Mouse (Mus musculus) midbrain, embryonic 14.5 days (tissue): ENCODE measurements around the gene Cadm4. TPM values are rescaled to one million over a fixed set of nuclear protein-coding genes. Genes with fewer than 3 reads are reported as not detected.

Source experiments
- ATAC-seq: fragments of 200-750 bp; cut with Nextera tagmentation; 2 replicates; pipeline ENCODE4 v1.8.0; 2017; ENCODE audit warnings: moderate number of reproducible peaks, moderate library complexity; ENCODE audit not compliant: low FRiP score, low TSS enrichment
- DNase-seq: peaks from one replicate; pipeline ENCODE4 v3.0.0-alpha.2; 2015
- H3K27ac ChIP-seq: fragments of 300-500 bp; sonication (generic); replicated peaks from 2 replicates; pipeline ENCODE4 v1.5.1; 2014; ENCODE audit warnings: mild to moderate bottlenecking, low read depth, low read length, moderate library complexity
- H3K27me3 ChIP-seq: fragments of 300-500 bp; sonication (generic); 2 replicates; pipeline ENCODE4 v1.6.1; 2014; ENCODE audit warnings: low read length, control low read depth, mixed read lengths; ENCODE audit not compliant: control insufficient read depth, insufficient read depth
- H3K36me3 ChIP-seq: fragments of 300-500 bp; sonication (generic); 2 replicates; pipeline ENCODE4 v1.6.1; 2014; ENCODE audit warnings: low read length, control low read depth; ENCODE audit not compliant: control insufficient read depth, insufficient read depth
- H3K4me1 ChIP-seq: fragments of 300-500 bp; sonication (generic); 2 replicates; pipeline ENCODE4 v1.6.1; 2014; ENCODE audit warnings: mild to moderate bottlenecking, antibody characterized with exemption, low read length, control low read depth; ENCODE audit not compliant: control insufficient read depth, insufficient read depth
- H3K4me2 ChIP-seq: fragments of 300-500 bp; sonication (generic); 2 replicates; pipeline ENCODE4 v1.6.1; 2014; ENCODE audit warnings: mild to moderate bottlenecking, low read length, moderate library complexity
- H3K4me3 ChIP-seq: fragments of 300-500 bp; sonication (generic); replicated peaks from 2 replicates; pipeline ENCODE4 v1.5.1; 2014; ENCODE audit warnings: low read depth, low read length
- H3K9ac ChIP-seq: fragments of 300-500 bp; sonication (generic); replicated peaks from 2 replicates; pipeline ENCODE4 v1.6.1; 2014; ENCODE audit warnings: mild to moderate bottlenecking, low read length, moderate library complexity
- H3K9me3 ChIP-seq: fragments of 300-500 bp; sonication (generic); 2 replicates; pipeline ENCODE4 v1.6.1; 2016; ENCODE audit warnings: low read length, control low read depth, mixed read lengths; ENCODE audit not compliant: control insufficient read depth
- WGBS: fragments of 180-500 bp; shearing (Covaris S2); extraction: QIAGEN DNeasy Blood & Tissue Kit; methylation state at CpG from one replicate; pipeline ENCODE4 v1.1.7; 2014; 5-methylcytosine and 5-hydroxymethylcytosine counted together
- polyA plus RNA-seq: library from polyadenylated mRNA; unstranded; fragments of >200 nt; fragmentation: Nextera tagmentation; extraction: Ambion mirVana; gene quantifications from 2 replicates; pipeline ENCODE4 v1.2.1, GENCODE M21; 2014

Gene Cadm4
- polyA plus RNA-seq, 1 experiment from 2014 or later: 26.2 TPM

GRCm38 (mm10) chr7:24472937-24473336, 8.9 kb upstream of the Cadm4 start:
- ATAC-seq: no peak
- WGBS: 73% methylated on average over 7 of the region's 7 CpGs
- no peak overlapping the region for H3K9ac ChIP-seq
- no peak overlapping the region for H3K4me2 ChIP-seq
- DNase-seq: peak; percentile 56
- H3K27ac ChIP-seq: no peak overlapping the region
- no peaks in the 10 kb centered on the region for H3K4me1 ChIP-seq
- no peaks in the 10 kb centered on the region for H3K9me3 ChIP-seq
- H3K4me3 ChIP-seq: no peak overlapping the region
- H3K36me3 ChIP-seq: no peaks in the 10 kb centered on the region
- no peaks in the 10 kb centered on the region for H3K27me3 ChIP-seq

GRCm38 (mm10) chr7:24473913-24474529, 7.8 kb upstream of the Cadm4 start:
- H3K27ac ChIP-seq: no peak overlapping the region
- no peak overlapping the region for H3K9ac ChIP-seq
- H3K9me3 ChIP-seq: no peaks in the 10 kb centered on the region
- DNase-seq (peak; percentile 76), ATAC-seq (no peak)
- H3K36me3 ChIP-seq: no peaks in the 10 kb centered on the region
- H3K27me3 ChIP-seq: no peaks in the 10 kb centered on the region
- 35% methylated on average over 10 of the region's 10 CpGs for WGBS
- no peak overlapping the region for H3K4me3 ChIP-seq
- no peaks in the 10 kb centered on the region for H3K4me1 ChIP-seq
- H3K4me2 ChIP-seq: no peak overlapping the region

GRCm38 (mm10) chr7:24474811-24475506, 6.9 kb upstream of the Cadm4 start:
- WGBS: 32% methylated on average over 21 of the region's 21 CpGs
- H3K4me2 ChIP-seq: no peak overlapping the region
- DNase-seq: no peak

GRCm38 (mm10) chr7:24476338-24476737, 5.5 kb upstream of the Cadm4 start:
- WGBS: 84% methylated on average over 8 of the region's 8 CpGs

More at GRCm38 (mm10) chr7:24474811-24475506, 6.9 kb upstream of the Cadm4 start:
- Histone ChIP-seq H3K27me3 (no peaks in the 10 kb centered on the region), H3K9ac (no peak overlapping the region), H3K36me3 (no peaks in the 10 kb centered on the region), H3K4me3 (no peak overlapping the region), H3K9me3 (no peaks in the 10 kb centered on the region), H3K27ac (no peak overlapping the region), H3K4me1 (0 out of 2 replicates have a peak, but pooled peaks cover under 1% of the 10 kb centered on the region)
- ATAC-seq: peak; percentile 35; the same call in 1 of the 2 replicates

GRCm38 (mm10) chr7:24476856-24477255, 5.0 kb upstream of the Cadm4 start:
- Histone ChIP-seq H3K4me1 (peaks cover 13% of the 10 kb centered on the region), H3K9me3 (no peaks in the 10 kb centered on the region), H3K4me3 (no peak overlapping the region), H3K27me3 (no peaks in the 10 kb centered on the region), H3K4me2 (no peak overlapping the region), H3K36me3 (no peaks in the 10 kb centered on the region), H3K27ac (no peak overlapping the region), H3K9ac (no peak overlapping the region)
- WGBS: 88% methylated on average over 7 of the region's 7 CpGs
- ATAC-seq: no peak
- DNase-seq: no peak

More at GRCm38 (mm10) chr7:24476338-24476737, 5.5 kb upstream of the Cadm4 start:
- H3K9ac ChIP-seq: no peak overlapping the region
- H3K9me3 ChIP-seq: no peaks in the 10 kb centered on the region
- DNase-seq (no peak), ATAC-seq (no peak)
- no peak overlapping the region for H3K27ac ChIP-seq
- H3K4me2 ChIP-seq: no peak overlapping the region
- H3K4me1 ChIP-seq: peaks cover 13% of the 10 kb centered on the region
- no peaks in the 10 kb centered on the region for H3K36me3 ChIP-seq
- no peak overlapping the region for H3K4me3 ChIP-seq
- no peaks in the 10 kb centered on the region for H3K27me3 ChIP-seq

- WGBS: 92% methylated on average over 5 of the region's 5 CpGs
- Histone ChIP-seq H3K4me1 (peaks cover 21% of the 10 kb centered on the region), H3K4me2 (no peak overlapping the region), H3K9me3 (no peaks in the 10 kb centered on the region), H3K36me3 (no peaks in the 10 kb centered on the region), H3K4me3 (no peak overlapping the region), H3K27ac (no peak overlapping the region), H3K9ac (no peak overlapping the region), H3K27me3 (no peaks in the 10 kb centered on the region)
- DNase-seq (no peak), ATAC-seq (no peak)
Measured at GRCm38 (mm10) chr7:24478911-24479310, 2.9 kb upstream of the Cadm4 start.

- WGBS: 96% methylated on average over 2 of the region's 2 CpGs
- Histone ChIP-seq H3K36me3 (no peaks in the 10 kb centered on the region), H3K9ac (no peak overlapping the region; the same call in 1 of the 2 replicates), H3K27me3 (no peaks in the 10 kb centered on the region), H3K9me3 (no peaks in the 10 kb centered on the region), H3K4me3 (no peak overlapping the region), H3K4me2 (peak overlapping the region; percentile 86; the same call in 1 of the 2 replicates), H3K4me1 (peaks cover 29% of the 10 kb centered on the region), H3K27ac (no peak overlapping the region)
- DNase-seq (no peak), ATAC-seq (no peak)
Measured at GRCm38 (mm10) chr7:24479685-24480084, 2.1 kb upstream of the Cadm4 start.

GRCm38 (mm10) chr7:24480121-24480941, 1.5 kb upstream of the Cadm4 start:
- DNase-seq (no peak), ATAC-seq (no peak)
- H3K4me1 ChIP-seq: peaks cover 36% of the 10 kb centered on the region
- H3K27ac ChIP-seq: no peak overlapping the region
- H3K9me3 ChIP-seq: no peaks in the 10 kb centered on the region
- H3K27me3 ChIP-seq: no peaks in the 10 kb centered on the region
- H3K4me2 ChIP-seq: peak overlapping the region; percentile 86
- H3K9ac ChIP-seq: no peak overlapping the region; the same call in 1 of the 2 replicates
- 54% methylated on average over 18 of the region's 18 CpGs for WGBS
- H3K36me3 ChIP-seq: no peaks in the 10 kb centered on the region
- H3K4me3 ChIP-seq: no peak overlapping the region; the same call in 1 of the 2 replicates
